Mouse (Mus musculus) myocyte (in vitro differentiated cells): ENCODE measurements around the gene Fstl5.

Source experiments
- POLR2A ChIP-seq: IDR thresholded peaks from one replicate; pipeline ENCODE4 v1.6.1; 2011; ENCODE audit warnings: low read depth, mild to moderate bottlenecking, control low read depth, moderate library complexity; ENCODE audit not compliant: insufficient read length
- TCF3 ChIP-seq: IDR thresholded peaks from one replicate; pipeline ENCODE4 v1.6.1; 2011; ENCODE audit warnings: low read depth, control low read depth; ENCODE audit not compliant: insufficient read length

DNA sequence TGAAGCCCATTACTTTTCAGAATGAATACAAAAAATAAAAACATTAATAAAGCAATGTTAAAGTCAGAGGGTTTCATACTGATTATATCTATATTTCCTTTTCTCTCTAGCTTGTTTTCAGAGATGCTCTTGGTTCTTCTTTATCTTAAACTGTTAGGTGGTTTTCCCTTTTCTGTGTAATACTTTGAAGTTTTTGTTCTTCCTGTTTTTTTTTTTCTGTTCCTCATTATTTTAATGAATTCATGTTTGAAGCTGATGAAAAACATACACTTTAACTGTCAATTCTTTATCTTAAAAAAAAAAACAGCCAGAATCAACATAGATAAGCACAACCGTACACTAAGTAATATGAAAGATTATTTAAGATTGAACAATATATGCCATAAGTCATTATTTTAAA is 218.9 kb downstream of the Fstl5 start:
- TF ChIP-seq TCF3 (no peak), POLR2A (no peak)
